Mouse (Mus musculus) liver, adult 2 months (tissue): ENCODE measurements around the gene Paip2b.

Experiments used
- CTCF ChIP-seq: fragments of 200-500 bp; IDR thresholded peaks from 2 replicates; pipeline ENCODE4 v1.5.1; 2011; ENCODE audit warnings: low read depth, low read length, control low read depth
- POLR2A ChIP-seq: fragments of 200-500 bp; IDR thresholded peaks from 2 replicates; pipeline ENCODE4 v1.6.1; 2011; ENCODE audit warnings: low read length, control low read depth; ENCODE audit not compliant: insufficient read depth; ENCODE audit errors: extremely low read depth

GRCm38 (mm10) chr6:83774781-83775563, 56.6 kb downstream of the Paip2b start:
- no peak for TF ChIP-seq CTCF
- no peak for TF ChIP-seq POLR2A
